In genomic region chr14:101867071-101867733, GRCm38 (mm10) we compare ENCODE assay signal across 12 mouse cellular contexts.
DNase-seq lines count a peak whose midpoint lies in the region; ATAC-seq lines count a peak whose summit lies in the region.
"Had no signal": no experiment of that assay in that cellular context is flagged by ENCODE, and none has a peak within 500 bp of the region (broad histone marks: within the 10 kb centered on the region; RNA-seq: fewer than 3 reads in every experiment).

No protein-coding gene starts in this region.

- DNase-seq in frontal cortex, postnatal 10 days (ENCODE audit: low spot score in 2 of 2) = no peak
- peak; percentile 43 for DNase-seq in layer of hippocampus, adult 11-12 months (ENCODE audit: low spot score)
- no peak for DNase-seq in layer of hippocampus, adult 9-10 months (ENCODE audit: low spot score)
- DNase-seq in brain, adult 2 months (ENCODE audit: low read depth, low spot score) = peak; percentile 87
- peak; percentile 50 to 61 for DNase-seq in left cerebral cortex, adult 9 months (ENCODE audit: low spot score in 2 of 2)
- DNase-seq in retina, embryonic 14.5 days (ENCODE audit: low spot score) = no peak
- DNase-seq: cerebellum, adult 2 months; kidney, postnatal 10 days; liver, postnatal 0 days; thymus, postnatal 4 days had no signal

- peak; percentile 77 for ATAC-seq in frontal cortex, adult (ENCODE audit: low TSS enrichment)
- no peak for ATAC-seq in granulocyte monocyte progenitor cell, adult 5-6 weeks (replicated peaks; ENCODE audit: poor library complexity, severe bottlenecking)
- ATAC-seq: liver, postnatal 0 days had no signal

Comparison
In these comparisons a context has a peak if more than half of its experiments do, and no peak if none do; other contexts are left out.
1. DNase-seq: peak in layer of hippocampus, adult 11-12 months (single experiment), brain, adult 2 months (single experiment) and left cerebral cortex, adult 9 months (2 of 2); none in frontal cortex, postnatal 10 days (0 of 2), layer of hippocampus, adult 9-10 months (single experiment) and retina, embryonic 14.5 days (single experiment).